31 mouse cellular contexts compared by ENCODE assay signal in the genomic region with DNA sequence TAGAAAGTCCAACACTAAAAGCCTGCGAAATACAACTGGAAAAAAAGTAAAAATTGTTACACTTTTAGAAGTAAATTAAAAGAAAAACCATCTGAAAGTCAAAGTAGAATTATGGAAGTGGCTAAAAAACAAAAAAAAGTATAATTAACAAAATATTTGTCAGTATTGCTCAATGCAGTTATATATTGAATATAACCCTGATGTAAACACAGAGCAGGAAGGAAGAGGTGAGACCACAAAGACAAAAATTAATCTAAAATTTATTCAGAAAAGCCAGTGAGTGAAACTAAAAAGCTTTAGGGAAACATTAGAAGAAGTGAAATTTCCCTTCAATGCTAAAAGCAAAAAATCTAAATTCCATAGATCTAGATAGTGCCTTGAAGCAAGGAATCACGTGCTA.
"Had no signal": no experiment of that assay in that cellular context is flagged by ENCODE, and none has a peak within 500 bp of the region (broad histone marks: within the 10 kb centered on the region; RNA-seq: fewer than 3 reads in every experiment).

No protein-coding gene starts in this region.

- H3K9ac ChIP-seq: limb, embryonic 12.5 days; limb, embryonic 13.5 days; limb, embryonic 15.5 days; liver, embryonic 12.5 days; liver, embryonic 13.5 days; liver, embryonic 14.5 days; liver, embryonic 15.5 days; liver, postnatal 0 days; lung, embryonic 14.5 days; lung, embryonic 15.5 days; midbrain, embryonic 12.5 days; midbrain, embryonic 13.5 days; neural tube, embryonic 12.5 days had no signal

- H3K4me1 ChIP-seq: limb, embryonic 10.5 days; limb, embryonic 12.5 days; limb, embryonic 15.5 days; liver, embryonic 12.5 days; liver, embryonic 13.5 days; liver, embryonic 15.5 days; lung, embryonic 15.5 days; megakaryocyte, embryonic 14.5 days; midbrain, embryonic 13.5 days; neural tube, embryonic 12.5 days had no signal

- DNase-seq: left cerebral cortex, postnatal 4 days; liver; liver, embryonic 13.5 days; liver, postnatal 0 days; lung, adult 18-20 months; lung, adult 2 months; lung, embryonic 14.5 days; lung, postnatal 10 days; lung, postnatal 14 days; lung, postnatal 36 days; lung, postnatal 4 days; midbrain, embryonic 14.5 days had no signal

- H3K36me3 ChIP-seq: limb, embryonic 10.5 days; limb, embryonic 12.5 days; limb, embryonic 13.5 days; limb, embryonic 15.5 days; liver, embryonic 12.5 days; liver, embryonic 13.5 days; liver, embryonic 15.5 days; lung, embryonic 15.5 days; midbrain, embryonic 10.5 days; midbrain, embryonic 12.5 days; midbrain, embryonic 13.5 days; neural tube, embryonic 12.5 days had no signal

- H3K4me3 ChIP-seq: limb, embryonic 10.5 days; limb, embryonic 12.5 days; limb, embryonic 13.5 days; limb, embryonic 15.5 days; liver, embryonic 12.5 days; liver, embryonic 13.5 days; liver, embryonic 15.5 days; lung, embryonic 15.5 days; megakaryocyte, embryonic 14.5 days; midbrain, embryonic 10.5 days; midbrain, embryonic 12.5 days; midbrain, embryonic 13.5 days; myocyte; neural tube, embryonic 12.5 days had no signal

- H3K9me3 ChIP-seq: limb, embryonic 10.5 days; limb, embryonic 12.5 days; limb, embryonic 13.5 days; limb, embryonic 15.5 days; liver, embryonic 12.5 days; liver, embryonic 13.5 days; liver, embryonic 15.5 days; lung, embryonic 15.5 days; midbrain, embryonic 10.5 days; midbrain, embryonic 12.5 days; midbrain, embryonic 13.5 days; neural tube, embryonic 12.5 days had no signal

- ATAC-seq: liver, embryonic 12.5 days; liver, postnatal 0 days; lung, postnatal 0 days; midbrain, embryonic 13.5 days; midbrain, embryonic 16.5 days had no signal

- H3K27ac ChIP-seq: limb, embryonic 10.5 days; limb, embryonic 12.5 days; limb, embryonic 13.5 days; limb, embryonic 15.5 days; liver, embryonic 12.5 days; liver, embryonic 13.5 days; liver, embryonic 14.5 days; liver, embryonic 15.5 days; lung, embryonic 15.5 days; macrophage; midbrain, embryonic 10.5 days; midbrain, embryonic 12.5 days; midbrain, embryonic 13.5 days; neural tube, embryonic 12.5 days had no signal

- H3K27me3 ChIP-seq: limb, embryonic 12.5 days; limb, embryonic 13.5 days; limb, embryonic 15.5 days; liver, embryonic 12.5 days; liver, embryonic 13.5 days; liver, embryonic 15.5 days; lung, embryonic 15.5 days; megakaryocyte, embryonic 14.5 days; midbrain, embryonic 12.5 days; midbrain, embryonic 13.5 days; neural tube, embryonic 12.5 days had no signal

- H3K4me2 ChIP-seq: limb, embryonic 12.5 days; limb, embryonic 13.5 days; limb, embryonic 15.5 days; liver, embryonic 11.5 days; liver, embryonic 12.5 days; liver, embryonic 13.5 days; liver, embryonic 15.5 days; lung, embryonic 14.5 days; lung, embryonic 15.5 days; midbrain, embryonic 11.5 days; midbrain, embryonic 12.5 days; midbrain, embryonic 13.5 days; neural tube, embryonic 12.5 days had no signal
